Comparison of ENCODE assay signal across 7 mouse cellular contexts in genomic region chr8:110997547-110998531, GRCm38 (mm10). TPM values are rescaled to one million over a fixed set of nuclear protein-coding genes. Genes with fewer than 3 reads are reported as not detected.
DNase-seq lines count a peak whose midpoint lies in the region; ATAC-seq lines count a peak whose summit lies in the region.

Gene Ddx19a, minus strand, starts transcription at chr8:110997800.

- peak; percentile 91 for DNase-seq in adrenal gland, postnatal 10 days
- DNase-seq in embryonic facial prominence, embryonic 10.5 days (ENCODE audit: low spot score) = peak; percentile 91
- peak; percentile 82 for DNase-seq in kidney, adult 11 months
- DNase-seq in limb, embryonic 10.5 days (ENCODE audit: low spot score) = peak; percentile 89
- peak; percentile 79 for DNase-seq in spleen, adult 12 weeks (ENCODE audit: low spot score)

- peaks cover 12% of the 10 kb centered on the region for H3K4me1 ChIP-seq in embryonic facial prominence, embryonic 10.5 days
- H3K4me1 ChIP-seq in limb, embryonic 10.5 days = peaks cover 4% of the 10 kb centered on the region
- peaks cover 11% of the 10 kb centered on the region for H3K4me1 ChIP-seq in midbrain, embryonic 13.5 days (replicated peaks)

- H3K36me3 ChIP-seq in embryonic facial prominence, embryonic 10.5 days (replicated peaks) = peaks cover 30% of the 10 kb centered on the region
- peaks cover 33% of the 10 kb centered on the region for H3K36me3 ChIP-seq in limb, embryonic 10.5 days
- H3K36me3 ChIP-seq in midbrain, embryonic 13.5 days = peaks cover 20% of the 10 kb centered on the region

- peak; percentile 98 for ATAC-seq in granulocyte monocyte progenitor cell, adult 5-6 weeks (replicated peaks; ENCODE audit: poor library complexity, severe bottlenecking)
- peak; percentile 98 for ATAC-seq in midbrain, embryonic 13.5 days

- H3K27me3 ChIP-seq in embryonic facial prominence, embryonic 10.5 days (replicated peaks; ENCODE audit: low read depth, poor library complexity, severe bottlenecking) = no peaks in the 10 kb centered on the region
- no peaks in the 10 kb centered on the region for H3K27me3 ChIP-seq in limb, embryonic 10.5 days (ENCODE audit: low read depth, poor library complexity, severe bottlenecking)
- H3K27me3 ChIP-seq in midbrain, embryonic 13.5 days = no peaks in the 10 kb centered on the region

- peak within 1 kb of the TSS; percentile 91 for H3K27ac ChIP-seq in embryonic facial prominence, embryonic 10.5 days (replicated peaks)
- peak within 1 kb of the TSS; percentile 86 for H3K27ac ChIP-seq in limb, embryonic 10.5 days
- peak within 1 kb of the TSS; percentile 76 for H3K27ac ChIP-seq in midbrain, embryonic 13.5 days

- peak within 1 kb of the TSS; percentile 84 for H3K4me2 ChIP-seq in midbrain, embryonic 13.5 days (replicated peaks)

- no peaks in the 10 kb centered on the region for H3K9me3 ChIP-seq in embryonic facial prominence, embryonic 10.5 days
- no peaks in the 10 kb centered on the region for H3K9me3 ChIP-seq in limb, embryonic 10.5 days (replicated peaks)
- H3K9me3 ChIP-seq in midbrain, embryonic 13.5 days = no peaks in the 10 kb centered on the region

- H3K4me3 ChIP-seq in embryonic facial prominence, embryonic 10.5 days = peak within 1 kb of the TSS; percentile 91
- peak within 1 kb of the TSS; percentile 85 for H3K4me3 ChIP-seq in limb, embryonic 10.5 days
- H3K4me3 ChIP-seq in midbrain, embryonic 13.5 days (replicated peaks) = peak within 1 kb of the TSS; percentile 93

- WGBS in embryonic facial prominence, embryonic 10.5 days = 4% methylated on average over 58 of the region's 58 CpGs
- WGBS in limb, embryonic 10.5 days = 4% methylated on average over 58 of the region's 58 CpGs
- 4% methylated on average over 58 of the region's 58 CpGs for WGBS in midbrain, embryonic 13.5 days

- H3K9ac ChIP-seq in midbrain, embryonic 13.5 days (replicated peaks) = peak within 1 kb of the TSS; percentile 85

RNA-seq across cellular contexts. Expression of gene Ddx19a, which starts in this region (rescaled TPM):
- total RNA-seq in adrenal gland, postnatal 10 days (2021) = 10 to 100 TPM; 47.6 to 50.1 TPM
- polyA plus RNA-seq in embryonic facial prominence, embryonic 10.5 days (2016; fragmentation: Nextera tagmentation; extraction: Ambion mirVana) = 23.7 and 26.3 TPM in 2 replicates
- 72.5 and 80.3 TPM in 2 replicates for total RNA-seq in granulocyte monocyte progenitor cell, adult 5-6 weeks (2014; fragmentation: Nextera tagmentation)
- total RNA-seq in granulocyte monocyte progenitor cell, adult 5-6 weeks (2017) = 40.9 and 43.1 TPM in 2 replicates
- 24.0 and 24.6 TPM in 2 replicates for polyA plus RNA-seq in limb, embryonic 10.5 days (2016; fragmentation: Nextera tagmentation; extraction: Ambion mirVana)
- 13.5 and 14.4 TPM in 2 replicates for polyA plus RNA-seq in midbrain, embryonic 13.5 days (2015; fragmentation: Nextera tagmentation; extraction: Ambion mirVana)

Comparison
In these comparisons a context has a peak if more than half of its experiments do, and no peak if none do; other contexts are left out.
1. Peak in every context shown above with its lines: DNase-seq, ATAC-seq, H3K4me3 ChIP-seq and H3K27ac ChIP-seq.